Mouse (Mus musculus) heart, postnatal 0 days (tissue): ENCODE measurements at regions not wholly inside any gene's neighbourhood (a gene's known extent, or its start where the extent isn't known, plus 50 kb on each side); places are given as distances from the start of the nearest gene placed in this dataset.

Experiments
- CTCF ChIP-seq: IDR thresholded peaks from 2 replicates; pipeline ENCODE4 v1.5.1; 2016; ENCODE audit warnings: antibody characterized with exemption, control low read depth, low read depth
- EP300 ChIP-seq: IDR thresholded peaks from 2 replicates; pipeline ENCODE4 v1.6.1; 2016; ENCODE audit warnings: antibody characterized with exemption, low read depth

DNA sequence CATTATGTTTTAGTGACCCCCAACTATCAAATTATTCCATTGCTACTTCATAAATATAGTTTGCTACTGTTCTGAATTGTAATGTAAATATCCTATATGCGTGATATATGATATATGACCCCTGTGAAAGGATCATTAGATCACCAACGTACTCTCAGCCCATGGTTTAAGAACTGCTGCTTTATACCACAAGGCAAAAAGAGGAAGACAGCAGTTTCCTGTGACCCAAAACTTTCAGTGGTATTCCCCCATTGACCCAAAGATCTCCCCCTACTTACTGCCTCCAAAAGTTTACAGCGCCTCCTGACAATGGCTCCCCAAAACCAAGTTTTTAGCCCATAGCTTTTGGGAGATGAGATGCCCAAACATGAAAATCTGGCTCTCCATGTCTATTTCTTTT lies 177.8 kb upstream of the Ghitm start:
- TF ChIP-seq CTCF = no peak
- TF ChIP-seq EP300 = no peak
